In genomic region chr3:86224564-86225421, GRCm38 (mm10) we compare ENCODE assay signal across 8 mouse cellular contexts. TPM values are rescaled to one million over a fixed set of nuclear protein-coding genes. Genes with fewer than 3 reads are reported as not detected.
DNase-seq lines count a peak whose midpoint lies in the region; ATAC-seq and TF ChIP-seq lines count a peak whose summit lies in the region.

Gene Lrba, plus strand, starts transcription at chr3:86224680.

- H3K4me2 ChIP-seq in heart, embryonic 11.5 days: peak within 1 kb of the TSS; percentile 89
- peak within 1 kb of the TSS; percentile 65 for H3K4me2 ChIP-seq in kidney, embryonic 16.5 days (replicated peaks; ENCODE audit: low read depth, low read length)
- H3K4me2 ChIP-seq in liver, embryonic 12.5 days: peak within 1 kb of the TSS; percentile 97
- H3K4me2 ChIP-seq in stomach, embryonic 14.5 days (replicated peaks; ENCODE audit: low read depth, low read length): peak within 1 kb of the TSS; percentile 63

- TF ChIP-seq POLR2A in bone marrow, adult 2 months (IDR thresholded peaks at IDR 0.05; ENCODE audit: borderline replicate concordance, control insufficient read depth, low read depth, low read length): no peak

- H3K4me3 ChIP-seq in bone marrow, adult 2 months (replicated peaks; ENCODE audit: control insufficient read depth, low read depth, low read length): peak within 1 kb of the TSS; percentile 98
- peak within 1 kb of the TSS; percentile 93 for H3K4me3 ChIP-seq in heart, embryonic 11.5 days (ENCODE audit: low read depth, low read length)
- H3K4me3 ChIP-seq in kidney, embryonic 16.5 days (ENCODE audit: low read length): peak within 1 kb of the TSS; percentile 93
- H3K4me3 ChIP-seq in liver, embryonic 12.5 days: peak within 1 kb of the TSS; percentile 90
- H3K4me3 ChIP-seq in stomach, embryonic 14.5 days (ENCODE audit: low read depth, low read length): peak within 1 kb of the TSS; percentile 96

- H3K9ac ChIP-seq in heart, embryonic 11.5 days (ENCODE audit: low read depth, low read length): peak within 1 kb of the TSS; percentile 88
- H3K9ac ChIP-seq in kidney, embryonic 16.5 days (replicated peaks; ENCODE audit: low read length): peak within 1 kb of the TSS; percentile 89
- H3K9ac ChIP-seq in liver, embryonic 12.5 days: peak within 1 kb of the TSS; percentile 95
- peak within 1 kb of the TSS; percentile 77 for H3K9ac ChIP-seq in stomach, embryonic 14.5 days (replicated peaks; ENCODE audit: low read depth, low read length)

- no peaks in the 10 kb centered on the region for H3K27me3 ChIP-seq in heart, embryonic 11.5 days (ENCODE audit: control insufficient read depth, insufficient read depth, low read length)
- no peaks in the 10 kb centered on the region for H3K27me3 ChIP-seq in kidney, embryonic 16.5 days (ENCODE audit: insufficient read depth, low read length)
- H3K27me3 ChIP-seq in liver, embryonic 12.5 days (replicated peaks): peaks cover 5% of the 10 kb centered on the region; the same call in 1 of the 2 replicates
- no peaks in the 10 kb centered on the region for H3K27me3 ChIP-seq in stomach, embryonic 14.5 days (ENCODE audit: control insufficient read depth, insufficient read depth, low read length)

- DNase-seq in B cell, adult 2 months: peak; percentile 81 to 82
- peak; percentile 59 to 71 for DNase-seq in natural killer cell, adult 2 months (ENCODE audit: low spot score in 2 of 2)

- no peaks in the 10 kb centered on the region; the same call in 1 of the 2 replicates for H3K4me1 ChIP-seq in bone marrow, adult 2 months (ENCODE audit: control insufficient read depth, insufficient read depth, low read length)
- no peaks in the 10 kb centered on the region for H3K4me1 ChIP-seq in heart, embryonic 11.5 days (ENCODE audit: control insufficient read depth, insufficient read depth, low read length)
- H3K4me1 ChIP-seq in kidney, embryonic 16.5 days (ENCODE audit: insufficient read depth, low read length): 0 out of 2 replicates have a peak, but pooled peaks cover 3% of the 10 kb centered on the region
- peaks cover 13% of the 10 kb centered on the region for H3K4me1 ChIP-seq in liver, embryonic 12.5 days
- no peaks in the 10 kb centered on the region for H3K4me1 ChIP-seq in stomach, embryonic 14.5 days (ENCODE audit: control insufficient read depth, insufficient read depth, low read length)

- ATAC-seq in erythroblast, adult 5-6 weeks (replicated peaks; ENCODE audit: low FRiP score, poor library complexity, severe bottlenecking): peak; percentile 80
- peak; percentile 89 for ATAC-seq in heart, embryonic 11.5 days (replicated peaks; ENCODE audit: insufficient number of reproducible peaks, low FRiP score, low TSS enrichment)
- peak; percentile 93 for ATAC-seq in kidney, embryonic 16.5 days (ENCODE audit: low FRiP score, low TSS enrichment)
- ATAC-seq in liver, embryonic 12.5 days: peak; percentile 88
- peak; percentile 89 for ATAC-seq in stomach, embryonic 14.5 days (ENCODE audit: insufficient number of reproducible peaks, insufficient read depth, low FRiP score, low read depth)

- no peak for TF ChIP-seq CTCF in bone marrow, adult 2 months (IDR thresholded peaks at IDR 0.05; ENCODE audit: control insufficient read depth, insufficient read depth, low read length)

- peak within 1 kb of the TSS; percentile 98 for H3K27ac ChIP-seq in bone marrow, adult 2 months (ENCODE audit: control insufficient read depth, insufficient read depth, low read depth, low read length, poor library complexity)
- peak within 1 kb of the TSS; percentile 85 for H3K27ac ChIP-seq in heart, embryonic 11.5 days (ENCODE audit: low read depth, low read length)
- peak within 1 kb of the TSS; percentile 98 for H3K27ac ChIP-seq in kidney, embryonic 16.5 days (ENCODE audit: low read length)
- peak within 1 kb of the TSS; percentile 91 for H3K27ac ChIP-seq in liver, embryonic 12.5 days
- H3K27ac ChIP-seq in stomach, embryonic 14.5 days (ENCODE audit: low read length): peak within 1 kb of the TSS; percentile 95

- H3K9me3 ChIP-seq in heart, embryonic 11.5 days (replicated peaks; ENCODE audit: control insufficient read depth, low read length): no peaks in the 10 kb centered on the region
- no peaks in the 10 kb centered on the region for H3K9me3 ChIP-seq in kidney, embryonic 16.5 days (ENCODE audit: low read length)
- H3K9me3 ChIP-seq in liver, embryonic 12.5 days (replicated peaks): no peaks in the 10 kb centered on the region
- H3K9me3 ChIP-seq in stomach, embryonic 14.5 days (ENCODE audit: control insufficient read depth, low read depth, low read length): no peaks in the 10 kb centered on the region

- no peaks in the 10 kb centered on the region for H3K36me3 ChIP-seq in heart, embryonic 11.5 days (ENCODE audit: control insufficient read depth, insufficient read depth, low read length)
- peaks cover 4% of the 10 kb centered on the region; the same call in 1 of the 2 replicates for H3K36me3 ChIP-seq in kidney, embryonic 16.5 days (ENCODE audit: insufficient read depth, low read length)
- H3K36me3 ChIP-seq in liver, embryonic 12.5 days: peaks cover 6% of the 10 kb centered on the region; the same call in 1 of the 2 replicates
- no peaks in the 10 kb centered on the region for H3K36me3 ChIP-seq in stomach, embryonic 14.5 days (ENCODE audit: control insufficient read depth, insufficient read depth, low read length)

- under 1% methylated on average over 52 of the region's 55 CpGs for WGBS in bone marrow, adult 2 months
- WGBS in heart, embryonic 11.5 days (ENCODE audit: insufficient replicate concordance): under 1% methylated on average over 40 of the region's 55 CpGs
- WGBS in kidney, embryonic 16.5 days: under 1% methylated on average over 43 of the region's 55 CpGs
- under 1% methylated on average over 49 of the region's 55 CpGs for WGBS in liver, embryonic 12.5 days (ENCODE audit: insufficient replicate concordance)
- WGBS in stomach, embryonic 14.5 days: 1% methylated on average over 51 of the region's 55 CpGs

RNA-seq across cellular contexts. Expression of gene Lrba, which starts in this region (rescaled TPM):
- 7.1 and 12.3 TPM in 2 replicates for polyA plus RNA-seq in bone marrow, adult 2 months (2011; ENCODE audit: insufficient read depth, insufficient read length, low replicate concordance, missing spikeins)
- total RNA-seq in erythroblast, adult 5-6 weeks (2015; ENCODE audit: low replicate concordance): 3.5 and 7.9 TPM in 2 replicates
- total RNA-seq in erythroblast, adult 5-6 weeks (2017; ENCODE audit: low replicate concordance): 13.5 and 18.1 TPM in 2 replicates
- polyA plus RNA-seq in heart, embryonic 11.5 days (2014; fragmentation: Nextera tagmentation; extraction: Ambion mirVana): 3.7 and 4.1 TPM in 2 replicates
- polyA plus RNA-seq in kidney, embryonic 16.5 days (2015; fragmentation: Nextera tagmentation; extraction: Ambion mirVana): 6.0 and 8.0 TPM in 2 replicates
- 3.3 and 3.6 TPM in 2 replicates for polyA plus RNA-seq in liver, embryonic 12.5 days (2016; fragmentation: Nextera tagmentation; extraction: Ambion mirVana)
- 8.6 and 11.4 TPM in 2 replicates for polyA plus RNA-seq in stomach, embryonic 14.5 days (2014; fragmentation: Nextera tagmentation; extraction: Ambion mirVana)

Comparison
In these comparisons a context has a peak if more than half of its experiments do, and no peak if none do; other contexts are left out.
1. Peak in every context shown above with its lines: DNase-seq, ATAC-seq, H3K4me3 ChIP-seq and H3K27ac ChIP-seq.